Mouse (Mus musculus): ENCODE data around the gene Zfp872.

DNA sequence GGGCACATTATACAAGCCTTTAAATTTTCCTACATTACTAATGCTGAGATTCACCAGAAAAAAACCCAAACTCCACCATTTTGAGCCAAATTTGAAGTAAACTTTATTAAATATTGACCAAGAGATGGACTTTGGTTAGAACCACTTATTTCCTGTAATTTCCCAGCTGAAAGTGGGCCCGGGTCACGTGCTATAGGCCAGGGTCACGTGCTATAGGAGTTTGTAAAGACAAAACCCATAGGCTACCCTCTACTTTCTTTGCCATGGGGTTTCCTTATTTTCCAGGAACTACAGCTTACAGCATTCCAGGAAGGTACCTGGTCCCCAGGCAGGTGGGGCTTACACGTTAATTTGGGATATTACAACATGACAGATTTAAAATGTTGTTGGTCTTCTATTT is 36.2 kb downstream of the Zfp872 start:
- TF ChIP-seq CTCF (IDR thresholded peaks at IDR 0.05; ENCODE audit: borderline replicate concordance, insufficient read depth, low read length) (no peak), POLR2A (IDR thresholded peaks at IDR 0.05; ENCODE audit: low read depth, low read length) (no peak)
